Mouse (Mus musculus): ENCODE results near the gene Vopp1.

Gene Vopp1

DNA sequence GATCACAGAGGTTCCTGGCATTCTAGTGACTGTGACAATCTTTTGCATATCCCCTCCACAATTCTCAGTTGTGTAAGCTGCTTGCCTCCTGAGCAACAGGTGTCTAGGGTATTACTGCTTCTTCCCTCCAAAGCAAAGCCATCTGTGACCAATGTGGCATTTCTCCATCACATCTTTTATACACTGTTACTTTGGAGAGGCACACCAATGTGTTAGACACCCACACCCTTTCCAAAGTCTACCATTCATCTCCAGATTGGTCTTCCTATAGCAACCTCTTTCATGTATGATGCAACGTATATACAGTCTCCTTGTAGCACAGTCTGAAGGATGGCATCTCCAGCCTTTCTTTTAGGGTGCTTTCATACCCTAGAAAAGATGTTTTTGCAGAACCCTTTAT lies 42.3 kb downstream of the Vopp1 start:
- no peak for DNase-seq (ENCODE audit: low spot score)

DNA sequence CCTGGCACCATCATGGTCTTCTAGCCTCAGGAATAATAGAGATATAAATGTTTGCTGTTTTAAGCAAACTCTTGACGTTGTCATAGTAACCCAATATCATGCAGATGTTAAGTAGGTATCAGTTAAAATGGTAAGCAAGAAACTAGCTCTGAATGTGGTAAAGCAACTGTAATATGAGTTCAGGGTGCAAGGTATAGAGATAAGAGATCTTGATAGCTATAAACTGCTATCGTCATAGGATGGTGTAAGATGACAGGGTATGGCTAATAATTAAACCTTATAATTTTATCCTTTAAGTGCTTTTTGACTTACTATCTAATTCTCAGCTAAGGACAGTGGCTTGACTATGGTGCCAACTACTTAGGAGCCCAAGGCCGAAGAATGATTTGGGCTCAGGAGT lies 44.6 kb downstream of the Vopp1 start:
- DNase-seq (ENCODE audit: low spot score), result no peak

DNA sequence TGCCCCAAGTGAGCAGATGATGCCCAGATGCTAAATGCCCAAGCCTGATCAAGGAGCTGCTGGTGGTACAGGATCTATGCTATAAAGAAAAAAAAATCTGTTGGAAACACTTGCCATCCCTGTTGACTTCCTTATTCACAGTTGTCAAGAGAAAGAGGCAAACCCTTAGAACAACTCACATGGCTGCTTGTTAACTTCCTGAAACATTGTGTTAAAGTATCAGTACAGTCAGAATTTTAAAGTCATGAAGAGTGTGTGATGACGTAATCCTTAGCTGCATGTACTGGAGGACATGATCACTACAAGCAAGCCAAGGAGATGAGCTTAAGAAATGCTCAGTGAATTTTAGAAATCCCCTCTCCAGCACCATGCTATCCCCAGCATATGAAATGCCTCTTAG lies 51.2 kb downstream of the Vopp1 start:
- DNase-seq (ENCODE audit: low spot score), result no peak

DNA sequence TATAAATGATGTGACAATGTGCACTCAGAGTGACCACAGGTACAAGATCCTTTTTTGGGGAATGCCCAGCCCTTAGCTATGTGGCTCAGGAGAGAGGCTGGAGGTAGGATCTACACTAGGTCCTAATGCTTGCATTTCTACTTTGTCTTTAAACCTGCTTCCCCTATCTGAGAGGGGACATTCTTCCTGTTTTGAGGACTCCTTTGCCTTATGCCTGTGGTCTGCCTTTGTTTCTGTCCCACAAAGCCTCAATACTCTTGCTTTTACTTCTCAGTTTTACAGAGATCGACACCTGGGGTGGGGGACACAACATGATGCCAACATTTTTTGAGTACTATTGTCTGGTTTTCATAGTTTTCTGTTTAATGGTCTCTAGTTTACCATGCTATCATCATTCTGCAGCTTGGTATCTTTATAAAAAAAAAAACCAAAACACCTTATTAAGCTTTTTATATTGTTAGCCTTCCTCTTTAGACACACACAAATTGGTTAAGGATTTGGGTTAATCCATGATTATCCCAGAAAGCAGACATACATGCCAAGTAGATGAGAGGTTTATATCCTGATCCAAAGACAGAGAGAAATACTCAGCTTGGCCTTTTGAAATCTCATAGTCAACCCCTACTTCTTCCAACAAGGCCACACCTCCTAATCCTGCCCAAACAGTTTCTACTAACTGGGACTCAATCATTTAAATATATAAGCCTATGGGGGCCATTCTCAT lies 54.3 kb downstream of the Vopp1 start:
- DNase-seq (ENCODE audit: low spot score), result no peak

DNA sequence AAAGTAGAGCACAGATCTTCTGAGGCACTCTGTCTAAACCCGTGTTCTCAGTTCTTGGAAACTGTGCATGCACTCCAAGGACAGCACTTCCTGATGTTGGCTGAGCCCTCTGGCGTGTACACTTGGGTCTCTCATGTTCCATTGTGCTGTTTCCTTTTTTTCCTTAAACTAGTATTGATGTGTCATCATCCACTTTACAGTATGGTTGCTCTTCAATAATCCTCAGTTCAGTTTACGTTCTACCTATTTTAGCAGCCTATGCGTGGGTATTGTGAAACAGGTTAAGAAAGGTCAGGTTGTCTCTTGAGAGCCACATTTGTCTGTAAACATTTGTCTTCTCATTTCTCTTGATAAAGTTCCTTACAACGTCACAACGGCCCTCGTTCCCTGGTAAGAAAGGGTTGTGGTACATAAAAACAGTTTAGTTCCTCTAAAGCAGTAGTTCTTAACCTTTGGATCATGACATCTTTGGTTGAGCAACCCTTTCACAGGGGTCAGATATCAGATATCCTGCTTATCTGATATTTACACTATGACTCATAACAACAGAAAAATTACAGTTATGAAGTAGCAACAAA lies 55.9 kb downstream of the Vopp1 start:
- DNase-seq (ENCODE audit: low spot score), result no peak

DNA sequence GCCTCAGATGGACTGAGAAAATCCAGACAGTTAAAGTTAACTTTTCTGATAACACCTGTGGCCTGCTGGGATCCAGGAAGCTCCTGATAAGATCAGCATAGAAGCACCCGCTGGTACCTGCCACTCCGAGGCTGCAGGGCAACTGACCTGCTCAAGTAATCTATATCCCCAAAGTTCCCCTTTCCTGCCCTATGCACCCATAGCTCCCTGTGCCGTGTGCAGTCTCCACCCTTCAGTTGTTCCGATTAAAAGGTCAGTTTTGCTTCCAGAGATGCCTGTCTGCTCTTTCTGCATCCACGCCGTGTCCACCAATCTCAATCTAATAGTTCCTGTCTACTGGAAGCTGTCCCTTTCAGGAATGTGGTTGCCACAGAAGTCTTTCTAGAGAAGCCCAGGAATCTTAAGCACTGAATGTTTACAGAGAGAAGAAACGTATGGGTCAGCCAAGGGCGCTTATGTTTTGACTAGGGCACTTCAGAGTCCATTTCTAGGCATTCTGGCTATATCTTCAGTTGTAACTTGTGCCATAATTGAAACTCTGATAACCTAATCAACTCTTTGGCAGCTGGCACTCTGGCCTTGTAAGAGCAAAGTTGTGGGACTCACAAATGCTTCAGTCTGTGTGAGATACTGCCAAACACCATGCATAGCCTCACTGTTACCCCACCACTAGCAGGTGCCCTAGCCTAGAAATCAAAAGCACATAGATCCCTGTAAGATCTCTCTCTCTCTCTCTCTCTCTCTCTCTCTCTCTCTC lies 57.7 kb downstream of the Vopp1 start:
- DNase-seq (ENCODE audit: low spot score), result peak; percentile 10

DNA sequence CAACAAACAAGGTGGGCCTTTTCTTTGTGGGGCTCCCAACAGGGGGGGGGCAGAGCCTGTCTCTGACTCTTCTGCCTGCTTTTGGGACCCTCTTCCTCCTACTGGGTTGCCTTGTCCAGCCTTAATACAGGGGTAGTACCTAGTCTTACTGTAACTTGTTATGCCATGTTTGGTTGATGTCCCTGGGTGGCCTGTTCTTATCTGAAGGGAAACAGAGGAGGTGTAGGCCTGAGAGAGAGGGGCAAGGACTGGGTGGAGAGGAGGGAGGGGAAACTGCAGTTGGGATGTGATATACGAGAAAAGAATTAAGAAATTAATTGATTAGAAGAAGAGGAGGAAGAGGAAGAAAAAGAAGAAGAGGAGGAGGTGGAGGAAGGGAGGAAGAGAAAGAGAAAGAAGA lies 58.7 kb downstream of the Vopp1 start:
- DNase-seq (ENCODE audit: low spot score), result no peak

DNA sequence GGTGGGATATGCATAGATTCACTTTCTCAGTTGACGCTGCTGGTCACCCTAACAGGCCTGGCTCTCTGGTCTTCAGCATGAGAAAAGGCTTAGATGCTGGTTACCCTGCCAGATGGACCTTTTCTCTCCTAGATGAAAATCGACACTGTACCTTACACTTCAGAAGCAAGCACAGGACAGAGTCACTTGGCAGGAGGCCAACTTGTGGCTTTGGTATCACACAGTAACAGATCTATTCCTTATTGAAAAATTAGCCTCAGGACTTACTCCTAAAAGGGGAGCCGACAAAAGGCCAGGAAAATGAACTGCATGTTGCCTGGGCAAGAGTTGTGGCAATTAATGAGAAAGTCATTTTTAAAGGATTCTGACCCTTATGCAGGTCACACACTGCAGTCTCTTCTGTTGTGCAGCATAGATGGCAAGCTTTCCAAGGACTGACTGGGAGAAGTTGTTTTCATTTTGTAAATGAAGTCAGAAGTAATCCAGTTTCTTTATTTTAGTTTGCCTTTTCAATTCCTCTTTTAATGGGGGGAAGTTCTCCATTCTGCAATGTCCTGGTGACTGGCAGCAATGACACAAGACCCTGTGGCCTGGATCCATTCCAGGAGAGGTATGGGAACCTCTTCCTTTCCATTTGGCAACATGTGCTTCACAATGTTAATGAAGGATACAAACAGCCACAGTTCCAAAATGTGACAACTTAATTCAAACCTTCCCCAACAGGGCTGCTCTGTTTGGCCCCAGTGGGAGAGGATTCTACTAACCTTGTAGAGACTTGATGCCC lies 59.7 kb downstream of the Vopp1 start:
- DNase-seq (ENCODE audit: low spot score), result no peak

DNA sequence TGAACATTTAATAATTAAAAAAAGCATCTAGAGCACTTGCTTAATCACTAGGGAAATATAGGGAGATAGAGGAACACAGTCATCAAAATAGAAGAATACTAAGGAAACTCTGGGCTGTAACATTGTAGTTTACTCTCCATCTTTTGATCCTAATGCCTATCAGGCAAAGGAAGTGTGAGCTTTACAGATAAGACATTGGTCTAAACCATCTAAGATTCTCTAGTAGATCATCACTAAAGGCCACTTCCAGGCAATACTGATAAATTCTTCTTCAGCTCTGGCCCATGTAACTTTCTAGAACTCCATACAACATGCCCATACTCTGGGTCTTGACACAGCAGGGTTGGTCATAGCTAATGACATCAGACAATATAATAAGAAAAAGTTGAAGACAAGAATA lies 61.9 kb downstream of the Vopp1 start:
- DNase-seq (ENCODE audit: low spot score), result no peak

DNA sequence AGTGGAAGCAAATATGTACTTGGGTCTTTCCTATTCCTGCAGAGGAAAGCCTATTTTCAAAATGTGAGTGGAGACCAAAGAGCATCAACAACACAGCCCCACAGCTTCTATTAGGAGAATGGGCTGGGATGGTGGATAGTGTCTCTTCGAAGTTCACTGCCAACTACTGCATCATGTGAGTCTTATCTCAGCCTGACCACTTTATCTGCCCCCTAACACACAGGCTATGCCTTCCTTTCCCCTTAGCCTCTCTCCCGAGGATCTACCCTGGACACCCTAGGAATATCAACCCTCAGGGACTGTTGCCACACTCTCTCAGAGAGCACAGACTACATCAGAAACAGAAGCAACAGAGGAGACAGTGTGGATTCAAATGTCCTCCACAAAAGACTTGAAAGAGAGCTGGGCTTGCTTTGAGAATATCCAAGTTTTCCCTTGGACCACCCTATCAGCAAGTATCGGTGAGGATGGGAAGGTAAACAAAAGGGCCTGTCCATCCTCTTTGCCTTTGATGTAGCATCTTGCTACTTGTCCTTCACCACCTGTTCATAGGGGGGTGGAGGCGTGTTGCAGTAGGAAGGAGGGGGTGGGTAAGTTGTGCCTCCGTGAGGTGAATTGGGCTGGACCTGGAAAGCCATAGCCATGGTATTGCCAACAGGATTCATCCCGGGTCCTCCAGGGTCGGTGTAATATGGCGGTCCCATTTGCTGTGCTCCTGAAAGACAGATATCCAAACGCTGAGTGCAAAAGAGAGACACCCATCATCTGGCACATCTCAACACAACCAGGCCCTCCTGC lies 70.8 kb downstream of the Vopp1 start:
- no peak for DNase-seq (ENCODE audit: low spot score)

DNA sequence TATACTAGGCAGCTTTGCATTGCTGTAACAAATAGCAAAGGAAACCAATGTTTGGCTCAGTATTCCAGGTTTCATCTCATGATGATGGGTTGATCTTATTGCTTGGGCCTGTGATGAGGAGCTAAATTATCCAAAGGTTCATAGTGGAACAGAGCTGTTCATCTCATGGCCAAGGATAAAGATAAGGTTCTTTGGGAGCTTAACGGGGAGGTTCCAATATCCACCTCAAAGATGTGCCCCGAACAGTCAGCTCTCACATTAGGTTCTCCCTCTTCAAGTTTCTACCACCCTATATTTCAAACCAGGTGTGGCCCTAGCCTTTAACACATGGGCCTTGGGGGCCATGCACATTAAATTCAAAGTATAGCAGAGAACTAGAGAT lies 79.2 kb downstream of the Vopp1 start:
- no peak for DNase-seq (ENCODE audit: low spot score)

DNA sequence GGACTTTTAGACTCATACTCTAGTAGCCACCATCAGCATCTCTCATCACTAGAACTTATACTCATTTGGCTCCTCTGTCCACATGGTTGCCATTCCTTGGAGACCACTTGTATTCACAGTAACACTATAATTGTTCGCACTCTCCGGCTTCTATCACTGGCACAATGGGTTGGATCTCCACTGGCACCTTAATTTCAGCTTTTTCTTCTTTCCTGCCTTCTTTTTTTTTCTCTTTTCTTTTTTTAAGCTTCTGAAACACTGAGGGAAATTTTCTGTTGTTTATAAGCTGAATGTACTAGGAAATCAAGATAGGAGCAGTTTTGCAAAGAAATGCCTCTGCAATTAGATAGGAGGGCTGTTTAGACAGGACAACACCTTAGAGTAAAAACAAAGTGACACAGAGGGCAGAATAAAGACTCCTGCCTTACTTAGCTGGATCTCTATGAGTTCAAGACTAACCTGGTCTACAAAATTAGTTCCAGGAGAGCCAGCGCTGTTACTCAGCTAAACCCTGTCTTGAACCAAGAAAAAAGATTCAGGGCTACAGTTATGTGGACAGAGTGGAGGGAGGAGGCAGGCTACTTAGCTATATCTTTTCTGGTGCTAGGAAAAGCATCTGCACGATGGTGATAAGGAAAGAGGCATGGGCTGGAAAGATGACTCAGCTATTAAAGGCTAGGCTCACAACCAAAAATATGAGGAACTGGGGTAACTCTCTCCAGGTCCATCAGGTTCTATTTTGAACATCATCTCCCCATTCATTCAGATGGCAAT lies 79.8 kb downstream of the Vopp1 start:
- DNase-seq (ENCODE audit: low spot score), result no peak

DNA sequence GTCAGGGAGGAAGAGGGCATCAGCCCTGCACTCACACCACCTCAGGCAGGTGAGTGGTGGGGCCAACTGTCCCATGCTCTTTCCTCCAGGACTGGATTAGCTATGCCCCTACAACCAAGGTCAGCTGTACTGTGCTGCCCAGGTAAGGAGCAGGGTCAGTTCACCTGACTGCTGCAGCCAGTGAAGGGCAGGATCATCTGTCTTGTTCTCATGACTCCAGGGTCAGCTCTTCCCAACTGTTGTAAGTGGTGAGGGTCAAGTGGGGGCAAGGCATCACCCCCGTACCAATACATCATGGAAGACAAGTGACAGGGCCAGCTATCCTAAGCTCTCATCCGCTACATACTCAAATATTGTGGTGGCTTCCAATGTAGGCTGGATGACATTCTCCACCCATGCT lies 80.8 kb downstream of the Vopp1 start:
- no peak for DNase-seq (ENCODE audit: low spot score)

DNA sequence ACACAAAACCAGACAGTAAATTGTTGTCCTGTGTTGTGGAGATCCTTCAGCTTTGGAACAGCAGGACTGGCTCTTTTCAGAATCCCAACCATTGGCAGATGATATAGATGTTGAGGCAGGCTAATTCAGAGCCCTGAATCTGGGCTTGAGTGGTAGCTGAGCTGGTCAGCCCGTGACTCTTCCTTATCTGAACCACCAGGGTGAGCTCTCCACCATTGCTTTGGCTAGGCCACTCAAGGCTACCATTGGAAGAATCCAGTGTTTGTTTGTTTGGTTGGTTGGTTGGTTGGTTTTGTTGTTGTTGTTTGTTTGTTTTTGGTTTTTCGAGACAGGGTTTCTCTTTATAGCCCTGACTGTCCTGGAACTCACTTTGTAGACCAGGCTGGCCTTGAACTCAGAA lies 81.6 kb downstream of the Vopp1 start:
- peak; percentile 68 for DNase-seq (ENCODE audit: low spot score)

DNA sequence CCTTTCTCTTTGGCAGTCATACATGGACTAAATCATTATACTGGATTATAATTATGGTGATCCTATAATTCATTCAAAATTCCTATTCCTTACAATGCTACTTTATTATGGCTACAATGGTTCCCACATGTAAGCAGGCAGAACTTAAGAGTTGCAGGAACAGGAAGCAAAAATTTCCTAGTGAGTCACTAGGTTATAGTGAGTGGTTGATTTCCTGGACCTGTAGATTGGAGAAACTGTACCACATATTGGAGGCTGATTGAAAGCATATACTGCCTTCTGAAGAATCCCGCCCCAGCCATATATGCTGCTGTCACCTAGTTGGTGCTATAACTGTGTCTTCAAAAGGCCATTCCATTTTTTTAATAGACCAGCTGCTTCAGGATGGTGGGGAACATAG lies 82.2 kb downstream of the Vopp1 start:
- no peak for DNase-seq (ENCODE audit: low spot score)

DNA sequence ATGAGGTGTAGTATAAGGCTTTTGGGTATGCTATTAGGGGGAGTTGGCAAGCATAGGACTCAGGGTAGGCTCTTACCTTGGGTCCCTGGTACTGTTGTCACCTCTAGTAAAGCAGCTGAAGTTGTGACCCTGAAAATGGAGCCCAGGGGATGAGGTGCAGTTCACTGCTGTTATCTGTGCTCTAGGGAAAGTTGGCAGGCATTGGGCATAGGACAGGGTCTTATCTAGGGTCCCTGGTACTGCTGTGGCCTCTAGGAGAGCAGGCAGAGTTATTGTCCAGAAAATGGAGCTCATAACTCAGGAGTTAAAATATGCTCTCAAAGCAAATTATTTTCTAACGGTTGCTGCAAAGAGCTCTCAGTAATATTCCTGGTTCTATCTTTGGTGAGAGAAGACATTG lies 103.6 kb downstream of the Vopp1 start:
- DNase-seq (ENCODE audit: low spot score), result no peak

DNA sequence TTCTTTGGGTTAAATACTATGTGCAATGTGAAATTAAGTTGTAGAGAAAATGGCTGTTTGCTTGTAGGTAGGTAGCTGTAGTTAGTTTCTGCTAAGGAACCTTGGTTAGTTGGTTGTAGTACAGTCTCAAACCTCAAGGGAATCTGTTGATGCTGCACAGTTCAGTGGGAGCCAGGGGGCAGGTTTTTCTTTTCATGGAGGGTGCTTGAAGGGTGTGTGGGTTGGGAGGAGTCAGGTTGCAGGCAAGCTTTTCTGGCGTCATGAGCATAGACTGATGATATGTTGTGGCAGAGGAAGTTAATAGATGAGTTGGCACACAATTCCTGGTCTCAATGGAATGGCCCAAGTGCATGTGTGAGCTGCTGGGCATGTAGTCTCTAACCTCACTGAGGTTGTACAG lies 113.2 kb downstream of the Vopp1 start:
- DNase-seq (ENCODE audit: low spot score), result no peak

DNA sequence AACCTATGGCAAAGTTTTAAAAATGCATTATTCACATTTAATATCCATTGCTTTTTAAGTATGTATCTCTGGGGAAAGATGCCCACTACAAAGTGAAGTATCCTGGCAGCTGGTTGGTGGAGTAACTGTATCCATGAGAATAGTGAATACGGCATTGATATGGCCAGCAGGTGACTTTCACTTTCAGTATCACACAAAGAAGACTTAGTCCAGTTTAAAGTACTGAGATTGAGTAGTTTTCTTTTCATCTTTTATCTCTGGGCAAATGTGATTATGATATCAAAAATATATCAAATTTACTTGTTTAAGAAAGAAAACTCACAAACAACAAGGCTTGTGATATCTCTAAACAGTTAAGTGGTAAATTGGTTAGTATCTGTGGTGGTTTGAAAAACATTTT lies 118.2 kb downstream of the Vopp1 start:
- DNase-seq (ENCODE audit: low spot score), result no peak

DNA sequence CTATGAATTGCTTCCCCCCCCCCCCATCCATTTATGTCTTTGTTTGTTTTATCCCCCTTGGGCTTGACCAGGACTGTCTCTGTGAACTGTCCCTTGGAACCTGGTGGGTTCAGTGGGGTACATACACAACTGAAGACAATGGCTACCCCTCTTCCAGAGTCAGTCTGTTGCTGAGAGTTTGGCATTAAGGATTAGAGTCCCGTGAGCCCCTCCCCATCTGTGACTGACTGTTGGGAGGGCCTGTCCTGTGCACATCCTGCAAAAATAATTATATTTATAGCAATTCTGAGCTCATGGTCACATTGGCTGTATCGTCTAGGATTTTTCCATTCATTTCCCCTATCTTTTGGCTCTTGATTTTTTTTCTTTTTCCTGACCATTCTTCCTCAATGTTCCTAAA lies 121.3 kb downstream of the Vopp1 start:
- peak; percentile 38 for DNase-seq (ENCODE audit: low spot score)

DNA sequence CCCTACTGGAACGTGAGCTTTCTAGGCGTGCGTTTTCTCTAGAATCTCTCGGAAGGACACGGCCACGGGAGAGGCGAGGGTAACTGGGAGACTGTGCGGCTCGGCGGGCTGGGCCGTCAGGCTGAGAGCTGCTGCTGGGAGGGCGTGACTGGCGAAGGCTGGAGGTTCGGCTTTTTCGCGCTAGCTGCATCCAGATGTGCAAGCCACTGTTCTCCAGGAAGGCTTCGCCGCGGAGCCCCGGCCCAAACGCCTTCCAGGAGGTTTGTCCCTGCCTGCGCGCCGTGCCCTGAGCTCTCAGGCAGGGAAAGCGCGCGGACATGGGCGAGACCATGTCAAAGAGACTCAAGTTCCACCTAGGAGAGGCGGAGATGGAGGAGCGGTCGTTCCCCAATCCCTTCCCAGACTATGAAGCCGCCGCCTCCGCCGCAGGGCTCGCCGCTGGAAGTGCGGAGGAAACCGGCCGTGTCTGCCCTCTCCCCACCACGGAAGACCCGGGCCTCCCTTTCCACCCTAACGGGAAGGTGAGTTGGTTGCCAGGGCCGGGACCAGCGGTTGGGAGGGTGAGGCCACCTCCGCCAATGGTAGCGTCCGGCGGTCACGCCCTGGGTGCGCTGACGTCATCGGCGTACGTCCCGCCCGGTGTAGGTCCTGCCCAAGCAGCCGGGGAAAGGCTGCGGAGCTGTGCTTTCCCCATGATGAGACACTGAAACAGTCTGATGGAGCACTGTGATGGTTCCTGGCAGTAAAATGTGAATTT lies 122.0 kb downstream of the Vopp1 start:
- DNase-seq (ENCODE audit: low spot score), result peak; percentile 97

Measured in adipocyte (in vitro differentiated cells).